Mouse (Mus musculus): ENCODE results near the gene Cpsf3. TPM values are rescaled to one million over a fixed set of nuclear protein-coding genes. Genes with fewer than 3 reads are reported as not detected.

Gene Cpsf3
- polyA plus RNA-seq (2014; fragmentation: Illumina TruSeq; extraction: RNeasy Lipid Tissue Mini Kit (QIAGEN cat#74804); ENCODE audit: low read depth, low replicate concordance) = 30.6 TPM

DNA sequence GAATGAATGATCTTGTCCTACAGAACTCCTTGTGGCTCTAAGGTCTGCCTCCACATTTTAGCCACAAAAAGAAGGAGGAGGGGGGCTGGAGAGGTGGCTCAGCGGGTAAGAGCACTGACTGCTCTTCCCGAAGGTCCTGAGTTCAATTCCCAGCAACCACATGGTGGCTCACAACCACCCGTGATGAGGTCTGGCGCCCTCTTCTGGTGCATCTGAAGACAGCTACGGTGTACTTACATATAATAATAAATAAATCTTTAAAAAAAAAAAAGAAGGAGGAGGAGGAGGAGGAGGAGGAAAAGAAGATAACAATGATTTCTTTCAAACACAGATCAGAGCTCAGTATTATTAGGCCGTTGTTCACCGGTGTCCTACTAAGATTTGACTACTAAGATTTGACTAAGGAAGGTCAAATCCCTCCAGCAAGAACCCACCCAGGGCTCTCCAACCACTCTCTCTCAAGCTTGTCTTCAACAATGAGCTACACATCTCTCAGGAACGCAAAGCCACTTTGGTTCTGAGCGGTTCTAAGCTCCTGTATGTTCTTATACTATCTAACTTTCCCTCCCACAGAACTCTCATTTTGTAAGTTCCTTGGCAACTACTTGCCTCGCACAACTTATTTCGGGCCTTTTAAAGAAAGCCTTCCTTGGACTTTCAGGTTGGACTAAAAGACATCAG is at the start of gene Cpsf3:
TSS of gene Cpsf3 (plus strand) at position 631 of the 681 bp plus-strand sequence.

DNA sequence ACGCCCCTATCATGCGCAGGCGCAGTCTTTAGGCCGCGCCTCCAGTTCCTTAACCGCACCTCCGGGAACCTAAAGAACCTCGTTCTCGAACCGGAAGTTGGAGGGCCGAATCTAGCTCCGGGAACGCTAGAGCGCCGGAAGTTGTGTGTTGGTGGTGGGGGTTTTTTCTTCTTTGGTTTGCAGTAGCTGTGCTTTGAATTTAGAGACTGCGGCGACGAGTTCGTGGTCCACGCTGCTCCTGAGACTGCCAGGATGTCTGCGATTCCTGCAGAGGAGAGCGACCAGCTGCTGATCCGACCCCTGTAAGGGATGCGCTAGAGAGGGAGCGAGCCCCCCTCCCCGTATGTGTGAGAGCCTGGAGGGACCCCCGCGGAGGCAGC is 1.0 kb downstream of the Cpsf3 start, which contains the start of gene Itgb1bp1:
TSS of gene Itgb1bp1 (minus strand) at position 42 of the 380 bp plus-strand sequence.

DNA sequence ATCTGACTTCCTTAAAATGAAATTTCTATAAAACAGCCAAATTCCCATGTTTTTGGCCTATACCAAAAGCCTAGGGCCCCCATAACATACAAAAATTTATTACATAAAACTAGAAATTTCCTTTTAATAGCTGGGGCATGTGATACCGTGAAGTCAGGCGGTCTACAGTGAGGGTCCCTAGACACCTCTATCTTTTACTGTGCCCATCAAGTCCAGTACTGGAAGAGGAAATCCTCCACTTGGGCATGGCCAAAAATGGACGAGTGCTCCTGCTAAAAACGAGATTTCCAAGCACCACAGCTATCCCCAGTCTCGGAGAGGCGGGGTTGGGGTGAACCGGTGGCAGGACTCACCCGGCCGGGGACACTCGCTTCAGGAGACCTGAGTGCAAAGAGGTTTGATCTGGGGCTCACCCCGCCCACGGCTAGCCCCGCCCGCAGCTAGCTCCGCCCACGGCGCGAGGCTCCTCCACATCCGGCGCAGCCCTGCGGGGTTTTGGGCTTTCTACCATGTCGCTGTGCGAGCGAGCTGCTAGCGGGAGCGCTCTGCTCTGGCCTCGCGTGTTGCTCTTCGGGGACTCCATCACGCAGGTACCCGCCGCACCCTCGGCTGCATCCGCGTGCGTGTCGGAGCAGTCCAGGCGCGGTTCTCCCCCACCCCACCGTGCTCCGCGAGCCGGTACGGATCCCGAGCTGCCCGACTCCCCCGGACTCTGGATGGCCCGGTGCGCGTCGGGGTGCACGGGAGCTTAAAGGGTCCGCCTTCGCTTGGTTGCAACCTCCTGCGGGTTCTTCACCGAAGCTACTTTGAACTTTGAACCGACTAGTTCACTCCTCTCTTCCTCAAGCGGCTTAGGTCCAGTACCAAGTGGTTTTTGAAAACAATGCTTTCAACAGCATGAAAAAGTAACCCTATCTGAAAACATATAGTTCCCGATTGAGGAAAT is 31.0 kb downstream of the Cpsf3 start, which contains the start of gene Iah1:
TSS of gene Iah1 (plus strand) at position 467 of the 946 bp plus-strand sequence.

Other genes starting within 250 kb of the Cpsf3 start
- gene Itgb1bp1, start 893 bp downstream of the Cpsf3 start, polyA plus RNA-seq (2014; fragmentation: Illumina TruSeq; extraction: RNeasy Lipid Tissue Mini Kit (QIAGEN cat#74804); ENCODE audit: low read depth, low replicate concordance) = 46.0 TPM
- gene Iah1, start 31.0 kb downstream of the Cpsf3 start, polyA plus RNA-seq (2014; fragmentation: Illumina TruSeq; extraction: RNeasy Lipid Tissue Mini Kit (QIAGEN cat#74804); ENCODE audit: low read depth, low replicate concordance) = 22.4 TPM
- 24.7 TPM for gene Adam17, start 88.2 kb downstream of the Cpsf3 start, polyA plus RNA-seq (2014; fragmentation: Illumina TruSeq; extraction: RNeasy Lipid Tissue Mini Kit (QIAGEN cat#74804); ENCODE audit: low read depth, low replicate concordance)
- 62.1 TPM for gene Ywhaq, start 132.2 kb downstream of the Cpsf3 start, polyA plus RNA-seq (2014; fragmentation: Illumina TruSeq; extraction: RNeasy Lipid Tissue Mini Kit (QIAGEN cat#74804); ENCODE audit: low read depth, low replicate concordance)